Mouse (Mus musculus): Measurements from ENCODE around the gene Adgrb3. TPM values are rescaled to one million over a fixed set of nuclear protein-coding genes. Genes with fewer than 3 reads are reported as not detected.

The Adgrb3 gene
- polyA plus RNA-seq, 1 experiment = not detected

DNA sequence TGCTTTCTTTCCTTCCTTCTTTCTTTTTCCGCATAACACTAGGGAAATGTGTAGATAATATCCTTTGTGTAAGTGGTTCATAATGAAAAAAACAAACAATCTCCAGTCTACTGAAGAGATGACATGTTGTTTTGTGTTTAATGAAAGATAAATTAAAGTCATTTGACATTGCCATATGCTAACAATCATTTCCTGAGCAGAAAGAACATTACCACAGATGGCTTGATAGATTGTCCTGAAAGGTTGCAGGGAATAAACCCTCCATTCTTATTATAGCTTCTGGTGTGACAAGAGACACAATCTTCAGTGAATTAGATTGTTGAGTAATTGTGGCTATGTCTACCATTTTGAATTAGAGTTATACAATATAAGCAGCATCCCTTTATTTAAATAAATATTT lies 247.8 kb downstream of the Adgrb3 start:
- Histone ChIP-seq H3K9me3 (ENCODE audit: control insufficient read depth, low read length) (no peaks in the 10 kb centered on the region), H3K4me1 (ENCODE audit: control insufficient read depth) (no peaks in the 10 kb centered on the region), H3K4me3 (replicated peaks) (no peak overlapping the region), H3K27me3 (ENCODE audit: control insufficient read depth) (no peaks in the 10 kb centered on the region), H3K36me3 (ENCODE audit: control insufficient read depth) (no peaks in the 10 kb centered on the region)
- TF ChIP-seq GATA1 (IDR thresholded peaks at IDR 0.05; ENCODE audit: low read length) (no peak), TAL1 (IDR thresholded peaks at IDR 0.05; ENCODE audit: low read length) (no peak)

GRCm38 (mm10) chr1:25577836-25578235 lies 251.7 kb downstream of the Adgrb3 start:
- no peak for TF ChIP-seq GATA1 (IDR thresholded peaks at IDR 0.05; ENCODE audit: low read length)
- no peaks in the 10 kb centered on the region for H3K27me3 ChIP-seq (ENCODE audit: control insufficient read depth)
- no peak overlapping the region for H3K4me3 ChIP-seq (replicated peaks)
- no peaks in the 10 kb centered on the region for H3K36me3 ChIP-seq (ENCODE audit: control insufficient read depth)
- H3K4me1 ChIP-seq (ENCODE audit: control insufficient read depth) = no peaks in the 10 kb centered on the region
- no peaks in the 10 kb centered on the region for H3K9me3 ChIP-seq (ENCODE audit: control insufficient read depth, low read length)

- H3K36me3 ChIP-seq (ENCODE audit: control insufficient read depth) = no peaks in the 10 kb centered on the region
Observed at GRCm38 (mm10) chr1:25576598-25576997, 252.9 kb downstream of the Adgrb3 start.

DNA sequence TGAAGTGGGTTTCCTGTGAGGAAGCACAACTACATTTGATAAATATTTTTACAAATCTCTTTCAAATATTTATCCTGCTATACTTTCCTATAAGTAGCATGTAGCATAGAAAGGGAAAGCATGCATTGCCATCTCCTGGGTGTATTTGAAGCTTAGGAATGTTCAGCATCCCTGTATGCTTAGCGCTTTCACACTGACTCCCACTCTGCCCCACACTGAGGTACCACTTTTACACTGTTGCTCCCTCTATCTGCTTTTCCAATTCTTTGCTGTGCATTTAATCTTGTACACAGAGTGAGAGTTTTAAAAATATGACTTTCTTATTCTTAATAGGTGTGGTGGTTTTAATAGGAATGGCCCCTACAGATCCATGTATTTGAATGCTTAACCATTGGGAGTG lies 261.4 kb downstream of the Adgrb3 start:
- no peaks in the 10 kb centered on the region for H3K4me1 ChIP-seq (ENCODE audit: control insufficient read depth)
- H3K27me3 ChIP-seq (ENCODE audit: control insufficient read depth) = no peaks in the 10 kb centered on the region
- no peak overlapping the region for H3K4me3 ChIP-seq (replicated peaks)
- H3K36me3 ChIP-seq (ENCODE audit: control insufficient read depth) = no peaks in the 10 kb centered on the region
- H3K9me3 ChIP-seq (ENCODE audit: control insufficient read depth, low read length) = 0 out of 2 replicates have a peak, but pooled peaks cover 2% of the 10 kb centered on the region
- TF ChIP-seq GATA1 (IDR thresholded peaks at IDR 0.05; ENCODE audit: low read length) = no peak
- TF ChIP-seq TAL1 (IDR thresholded peaks at IDR 0.05; ENCODE audit: low read length) = no peak

More at GRCm38 (mm10) chr1:25576598-25576997, 252.9 kb downstream of the Adgrb3 start:
- Histone ChIP-seq H3K4me1 (ENCODE audit: control insufficient read depth) (no peaks in the 10 kb centered on the region), H3K9me3 (ENCODE audit: control insufficient read depth, low read length) (no peaks in the 10 kb centered on the region), H3K4me3 (replicated peaks) (no peak overlapping the region), H3K27me3 (ENCODE audit: control insufficient read depth) (no peaks in the 10 kb centered on the region)
- TF ChIP-seq TAL1 (IDR thresholded peaks at IDR 0.05; ENCODE audit: low read length) (no peak), GATA1 (IDR thresholded peaks at IDR 0.05; ENCODE audit: low read length) (no peak)

- H3K4me1 ChIP-seq (ENCODE audit: control insufficient read depth) = no peaks in the 10 kb centered on the region
- no peaks in the 10 kb centered on the region for H3K36me3 ChIP-seq (ENCODE audit: control insufficient read depth)
- H3K27me3 ChIP-seq (ENCODE audit: control insufficient read depth) = no peaks in the 10 kb centered on the region
- TF ChIP-seq TAL1 (IDR thresholded peaks at IDR 0.05; ENCODE audit: low read length) = no peak
- TF ChIP-seq GATA1 (IDR thresholded peaks at IDR 0.05; ENCODE audit: low read length) = no peak
- no peaks in the 10 kb centered on the region for H3K9me3 ChIP-seq (ENCODE audit: control insufficient read depth, low read length)
- H3K4me3 ChIP-seq (replicated peaks) = no peak overlapping the region
Observed at GRCm38 (mm10) chr1:25546072-25546471, 283.4 kb downstream of the Adgrb3 start.

DNA sequence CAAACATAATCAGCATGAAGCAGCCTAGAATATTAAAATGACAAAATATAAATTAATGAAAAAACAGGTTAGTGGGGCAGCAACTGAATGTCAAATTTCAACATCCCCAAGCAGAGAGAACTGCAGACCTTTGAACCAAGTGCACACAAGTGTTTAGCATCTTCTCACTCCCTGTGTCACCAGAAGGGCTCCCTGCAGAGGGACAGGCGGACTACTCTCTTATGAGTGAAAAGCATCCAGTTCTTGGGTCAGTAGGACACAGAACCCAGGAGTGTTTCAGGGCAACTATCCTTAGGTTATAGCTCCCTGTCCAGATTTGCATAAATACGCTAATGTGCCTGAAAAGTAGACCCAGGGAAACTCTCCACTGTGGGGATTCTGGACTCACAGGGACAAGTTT lies 285.6 kb downstream of the Adgrb3 start:
- no peak for TF ChIP-seq GATA1 (IDR thresholded peaks at IDR 0.05; ENCODE audit: low read length)
- TF ChIP-seq TAL1 (IDR thresholded peaks at IDR 0.05; ENCODE audit: low read length) = no peak

GRCm38 (mm10) chr1:25542891-25543290 lies 286.6 kb downstream of the Adgrb3 start:
- TF ChIP-seq GATA1 (IDR thresholded peaks at IDR 0.05; ENCODE audit: low read length) (no peak), TAL1 (IDR thresholded peaks at IDR 0.05; ENCODE audit: low read length) (no peak)
- no peaks in the 10 kb centered on the region for H3K27me3 ChIP-seq (ENCODE audit: control insufficient read depth)
- no peaks in the 10 kb centered on the region for H3K36me3 ChIP-seq (ENCODE audit: control insufficient read depth)
- H3K9me3 ChIP-seq (ENCODE audit: control insufficient read depth, low read length) = peaks cover 2% of the 10 kb centered on the region; the same call in 1 of the 2 replicates
- no peaks in the 10 kb centered on the region for H3K4me1 ChIP-seq (ENCODE audit: control insufficient read depth)
- H3K4me3 ChIP-seq (replicated peaks) = no peak overlapping the region

More for the DNA sequence above, 285.6 kb downstream of the Adgrb3 start:
- Histone ChIP-seq H3K27me3 (ENCODE audit: control insufficient read depth) (no peaks in the 10 kb centered on the region), H3K4me1 (ENCODE audit: control insufficient read depth) (no peaks in the 10 kb centered on the region), H3K36me3 (ENCODE audit: control insufficient read depth) (no peaks in the 10 kb centered on the region), H3K9me3 (ENCODE audit: control insufficient read depth, low read length) (peaks cover 2% of the 10 kb centered on the region; the same call in 1 of the 2 replicates), H3K4me3 (replicated peaks) (no peak overlapping the region)

GRCm38 (mm10) chr1:25526976-25527375 lies 302.5 kb downstream of the Adgrb3 start:
- Histone ChIP-seq H3K36me3 (ENCODE audit: control insufficient read depth) (no peaks in the 10 kb centered on the region), H3K4me3 (replicated peaks) (no peak overlapping the region), H3K9me3 (ENCODE audit: control insufficient read depth, low read length) (peaks cover 2% of the 10 kb centered on the region; the same call in 1 of the 2 replicates), H3K4me1 (ENCODE audit: control insufficient read depth) (no peaks in the 10 kb centered on the region), H3K27me3 (ENCODE audit: control insufficient read depth) (no peaks in the 10 kb centered on the region)
- TF ChIP-seq TAL1 (IDR thresholded peaks at IDR 0.05; ENCODE audit: low read length) = no peak
- TF ChIP-seq GATA1 (IDR thresholded peaks at IDR 0.05; ENCODE audit: low read length) = no peak

DNA sequence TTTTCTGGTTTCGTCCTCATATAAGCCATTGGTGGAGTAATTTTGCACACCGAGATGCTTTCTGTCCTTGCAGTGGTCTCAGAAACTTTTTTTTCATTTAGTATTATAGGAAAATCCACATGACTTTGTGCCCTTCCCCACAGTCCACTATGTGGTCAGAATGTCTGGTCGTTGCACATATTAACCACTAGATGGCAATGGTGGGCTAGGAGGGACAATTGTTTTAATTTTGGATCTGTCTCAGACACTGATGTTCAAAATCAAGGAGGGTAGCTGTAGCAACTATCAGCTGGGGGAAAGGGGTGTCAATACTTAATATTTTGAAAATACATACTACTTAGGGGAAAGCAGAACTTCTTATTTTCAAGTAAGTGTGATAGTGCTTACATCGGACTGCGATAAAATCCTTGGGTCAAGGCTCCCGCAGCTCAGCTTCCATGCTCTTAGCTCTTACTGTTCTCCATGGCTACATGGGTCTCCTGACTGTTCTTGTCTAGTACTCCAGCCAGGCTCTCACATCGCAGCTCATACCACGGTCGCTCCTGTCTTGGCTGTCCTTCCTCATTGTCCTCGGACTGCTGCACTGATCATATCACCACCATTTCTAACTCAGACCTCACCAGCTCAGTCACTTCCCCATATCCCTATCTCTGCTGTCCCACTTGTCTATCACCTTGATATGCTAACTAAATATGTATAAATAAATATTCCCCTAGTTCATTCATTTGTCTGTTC lies 319.0 kb downstream of the Adgrb3 start:
- Histone ChIP-seq H3K36me3 (ENCODE audit: control insufficient read depth) (no peaks in the 10 kb centered on the region), H3K4me1 (ENCODE audit: control insufficient read depth) (no peaks in the 10 kb centered on the region), H3K27me3 (ENCODE audit: control insufficient read depth) (no peaks in the 10 kb centered on the region), H3K9me3 (ENCODE audit: control insufficient read depth, low read length) (no peaks in the 10 kb centered on the region), H3K4me3 (replicated peaks) (no peak overlapping the region)
- TF ChIP-seq TAL1 (IDR thresholded peaks at IDR 0.05; ENCODE audit: low read length) (no peak), GATA1 (IDR thresholded peaks at IDR 0.05; ENCODE audit: low read length) (no peak)

Measured in erythroblast, embryonic 14.5 days (primary cell).